Mouse (Mus musculus) spleen, postnatal 36 days (tissue): ENCODE results near the gene Clic1.

Source experiments
- DNase-seq, 2 experiments: peaks; one replicate each; pipeline ENCODE4 v3.0.0; 2022; ENCODE audit warnings: low spot score in 2 of 2, mixed read lengths in 1 of 2

Clic1 gene

DNA sequence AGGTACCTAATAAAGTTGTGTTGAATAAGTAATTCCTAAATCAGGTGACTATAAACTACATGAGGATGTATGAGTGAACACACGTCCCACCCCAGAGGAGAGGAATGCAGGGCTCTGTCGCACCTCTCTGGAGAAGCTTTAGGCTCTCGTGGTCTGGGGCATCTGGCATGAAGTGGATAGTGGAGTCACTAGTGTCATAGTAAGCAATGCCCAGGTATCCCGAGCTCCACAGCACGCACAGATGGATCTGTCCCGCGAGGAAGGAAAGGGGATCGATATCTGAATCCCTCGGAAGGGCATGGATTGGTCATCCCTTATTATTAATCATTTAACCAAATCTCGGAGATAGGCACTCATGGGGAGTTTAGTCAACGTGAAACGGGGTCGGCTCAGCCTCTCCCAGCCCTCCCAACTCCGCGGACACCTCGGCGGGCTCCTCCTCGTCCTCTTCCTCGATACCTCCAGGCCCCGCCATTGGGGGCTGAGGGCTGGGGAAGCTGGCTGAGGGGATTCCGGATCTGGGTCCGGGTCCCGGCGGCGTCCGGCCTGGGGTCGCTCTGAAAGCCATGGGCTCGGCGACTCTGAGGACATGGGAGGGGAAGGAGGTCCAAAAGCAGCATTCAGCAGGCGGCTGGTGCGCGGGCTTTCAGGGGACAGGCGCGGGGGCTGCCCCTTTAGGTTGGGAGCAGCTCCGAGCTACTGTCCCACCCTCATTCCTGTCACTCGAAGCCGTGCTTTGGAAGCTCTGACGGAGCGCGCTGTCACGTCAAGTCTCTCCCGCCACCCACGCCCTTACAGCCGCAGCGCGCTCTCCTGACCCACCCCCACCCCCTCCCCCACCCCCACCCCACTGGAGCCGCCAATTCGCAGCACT, 3.7 kb upstream of the Clic1 start:
- DNase-seq: no peak

DNA sequence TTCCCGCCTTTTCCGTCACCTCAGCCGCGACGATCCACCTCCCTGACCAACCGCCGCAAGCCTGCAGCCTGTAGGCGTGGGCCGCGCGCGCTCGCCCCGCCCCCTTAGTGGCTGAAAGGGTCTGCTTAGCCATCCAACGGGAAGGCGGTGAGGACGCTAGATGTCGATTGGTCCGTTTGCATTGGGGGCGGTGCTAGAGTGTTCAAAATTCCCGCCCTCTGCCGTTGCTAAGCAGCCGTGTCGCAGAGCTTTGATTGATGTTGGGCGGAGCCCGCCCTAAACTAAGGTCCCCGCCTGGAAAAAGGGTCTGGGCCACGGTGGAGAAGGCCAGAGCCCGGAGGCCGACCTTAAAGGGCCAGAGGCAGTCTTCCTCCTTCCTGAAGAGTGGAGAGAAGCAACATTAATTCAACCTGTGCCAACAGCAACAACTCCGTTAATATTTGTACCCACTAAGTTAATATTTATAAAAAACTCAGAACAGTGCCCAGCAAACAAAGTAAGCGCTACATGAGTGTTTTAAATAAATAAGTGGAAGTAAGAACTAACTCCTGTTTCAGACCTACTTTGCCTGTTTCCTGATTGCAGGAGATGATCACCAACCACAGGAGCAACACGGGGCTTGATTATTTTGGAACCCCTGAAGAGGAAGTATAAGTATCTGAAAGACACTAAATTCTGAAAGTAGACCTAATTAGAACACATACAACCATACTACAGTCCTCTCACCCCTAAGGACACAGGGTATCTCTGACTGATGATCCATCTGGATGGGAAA, 2.9 kb upstream of the Clic1 start, which contains the start of gene Msh5:
Gene Msh5, minus strand, starts transcription at position 65 of the 775 bp plus-strand sequence.
- DNase-seq: peak; percentile 96 to 97

DNA sequence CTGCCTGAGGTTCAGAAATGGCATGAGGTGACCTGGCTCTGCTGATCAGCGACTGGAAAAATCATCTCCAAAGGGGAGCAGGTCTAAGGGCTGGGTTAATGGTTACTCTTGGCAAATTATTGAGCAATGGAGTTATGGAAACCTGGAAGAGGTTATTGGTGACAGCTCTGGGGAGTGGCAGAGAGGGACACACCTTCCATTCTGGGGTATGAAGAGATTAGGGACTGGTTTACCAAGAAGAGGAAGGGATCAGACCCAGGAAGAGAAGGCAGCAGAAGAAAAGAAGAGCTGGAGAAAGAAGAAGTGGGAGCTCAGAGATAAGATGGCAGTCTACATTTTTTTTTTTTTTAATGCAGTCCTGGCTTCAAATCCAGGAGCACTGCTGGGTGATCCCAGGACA, 2.1 kb upstream of the Clic1 start:
- no peak for DNase-seq

DNA sequence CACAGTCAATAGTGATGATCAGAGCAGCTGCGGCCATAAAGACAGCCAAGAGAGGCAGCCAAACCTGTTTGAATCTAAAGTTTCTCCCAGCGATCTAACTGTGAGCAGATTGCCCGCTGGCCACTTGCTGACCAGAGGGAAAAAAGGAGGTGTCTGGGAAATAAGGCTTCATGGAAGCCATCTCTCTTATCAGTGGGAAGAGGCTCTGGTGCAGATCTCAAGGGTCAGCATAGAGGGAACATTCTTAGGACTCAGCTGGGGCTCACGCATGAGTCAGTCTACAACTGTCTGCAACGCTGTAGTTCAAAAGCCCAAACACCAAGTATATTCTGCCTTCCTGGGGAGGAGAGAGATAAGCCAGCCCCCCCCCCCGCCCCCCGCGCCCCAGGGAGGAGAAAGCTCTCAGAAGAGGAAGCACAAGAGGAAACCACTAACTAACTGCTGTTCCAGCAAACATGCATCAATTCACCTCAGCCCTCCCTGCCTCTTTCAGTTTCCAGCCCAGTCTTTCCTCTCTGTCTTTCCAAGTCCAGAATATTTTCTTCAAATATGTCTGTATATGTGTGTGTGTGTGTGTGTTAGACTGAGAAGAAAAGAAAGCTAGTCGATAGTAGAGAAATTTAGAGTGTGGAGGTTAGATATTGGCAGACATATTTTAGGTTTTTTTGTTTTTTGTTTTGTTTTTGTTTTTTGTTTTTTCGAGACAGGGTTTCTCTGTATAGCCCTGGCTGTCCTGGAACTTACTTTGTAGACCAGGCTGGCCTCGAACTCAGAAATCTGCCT, 1.4 kb upstream of the Clic1 start:
- DNase-seq: peak; percentile 72 to 78

DNA sequence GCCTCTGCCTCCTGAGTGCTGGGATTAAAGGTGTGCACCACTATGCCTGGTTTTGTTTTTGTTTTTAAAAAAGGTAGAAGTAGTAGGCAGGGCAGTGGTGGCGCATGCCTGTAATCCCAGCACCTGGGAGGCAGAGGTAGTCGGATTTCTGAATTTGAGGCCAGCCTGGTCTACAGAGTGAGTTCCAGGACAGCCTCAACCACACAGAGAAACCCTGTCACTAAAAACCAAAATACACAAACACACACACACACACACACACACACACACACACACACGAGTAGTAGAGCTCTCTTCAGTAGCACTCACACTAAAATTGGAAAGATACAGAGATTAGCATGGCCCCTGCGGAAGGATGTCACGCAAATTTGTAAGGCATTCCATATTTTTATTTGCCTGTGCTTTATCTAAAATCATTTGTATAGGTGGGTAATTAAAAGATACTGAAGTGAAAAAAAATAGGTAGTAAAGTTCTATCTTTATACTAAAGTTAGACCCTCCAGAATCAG, 780 bp upstream of the Clic1 start:
- DNase-seq: no peak

DNA sequence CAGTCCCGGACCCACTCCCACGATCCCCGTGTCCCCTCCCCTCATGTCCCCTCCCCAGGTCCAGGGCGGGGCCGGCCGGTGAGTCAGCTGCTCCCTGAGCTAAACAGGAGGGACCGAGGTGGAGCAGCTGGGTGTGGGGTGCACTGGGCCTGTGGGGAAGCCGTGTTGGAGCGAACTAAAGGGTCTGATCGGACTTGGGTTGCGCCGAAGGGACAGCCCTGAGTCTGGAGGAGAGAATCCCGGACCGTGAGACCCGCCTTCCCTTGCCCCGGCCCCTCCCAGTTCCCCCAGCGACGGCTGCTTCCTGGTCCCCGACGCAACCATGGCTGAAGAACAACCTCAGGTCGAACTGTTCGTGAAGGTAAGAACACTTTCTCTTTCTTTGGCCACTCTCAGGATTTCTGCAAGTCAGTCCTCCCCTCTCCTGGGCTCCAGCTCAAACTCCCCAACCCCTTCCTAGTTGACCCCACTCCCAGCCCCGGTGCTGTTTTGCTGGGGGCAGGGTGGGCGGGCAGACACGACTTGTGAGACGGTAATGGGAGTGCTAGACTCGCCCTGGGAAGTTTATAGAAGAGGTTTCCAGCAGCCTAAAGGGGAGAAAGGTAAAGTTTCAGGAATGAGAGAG, 472 bp downstream of the Clic1 start:
- DNase-seq: peak; percentile 84 to 86

DNA sequence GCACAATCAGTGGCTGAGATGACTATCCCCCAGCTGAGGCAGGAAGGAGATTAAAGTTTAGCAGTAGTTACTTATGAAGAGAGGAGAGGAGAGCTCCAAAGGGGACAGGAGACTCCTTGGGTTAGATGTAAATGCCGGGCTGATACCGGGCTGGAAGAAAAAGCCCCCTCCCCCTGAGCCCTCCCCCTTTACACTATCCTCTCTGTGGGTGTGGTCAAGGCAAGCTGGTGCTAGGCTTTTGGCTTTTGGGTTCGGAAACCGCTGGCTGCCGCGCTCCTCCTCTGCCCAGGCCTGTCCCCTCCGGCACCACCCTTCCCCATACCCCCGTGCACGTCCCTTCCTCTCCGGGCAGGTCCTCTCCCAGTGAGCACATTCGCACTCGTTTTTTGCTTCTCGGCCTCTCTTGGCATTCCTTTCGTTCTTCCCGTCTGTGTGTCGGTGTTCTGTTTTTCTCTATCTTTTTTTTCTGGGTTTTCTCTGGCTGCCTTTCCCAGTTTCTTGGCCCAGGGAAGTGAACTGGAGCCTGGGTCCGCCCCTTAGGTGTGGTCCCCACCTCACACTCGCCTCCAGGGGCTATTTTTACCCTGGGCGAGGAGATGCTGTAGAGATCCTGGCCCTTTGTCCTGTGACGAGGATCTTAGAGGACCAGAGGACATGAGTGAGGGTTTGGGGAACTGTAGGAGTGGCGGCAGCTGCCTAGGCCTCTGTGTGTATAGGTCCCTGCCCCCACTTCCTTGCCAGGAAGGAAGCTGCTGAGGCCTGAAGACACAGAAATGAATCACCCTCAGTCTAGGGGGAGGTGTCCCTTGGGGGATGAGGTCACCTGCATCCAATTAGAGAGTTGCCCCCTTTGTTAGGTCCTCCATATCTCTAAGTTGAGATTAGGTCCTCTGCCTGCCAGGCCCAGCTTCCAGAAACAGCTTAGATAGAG, 1.7 kb downstream of the Clic1 start:
- DNase-seq: peak; percentile 88 to 90

DNA sequence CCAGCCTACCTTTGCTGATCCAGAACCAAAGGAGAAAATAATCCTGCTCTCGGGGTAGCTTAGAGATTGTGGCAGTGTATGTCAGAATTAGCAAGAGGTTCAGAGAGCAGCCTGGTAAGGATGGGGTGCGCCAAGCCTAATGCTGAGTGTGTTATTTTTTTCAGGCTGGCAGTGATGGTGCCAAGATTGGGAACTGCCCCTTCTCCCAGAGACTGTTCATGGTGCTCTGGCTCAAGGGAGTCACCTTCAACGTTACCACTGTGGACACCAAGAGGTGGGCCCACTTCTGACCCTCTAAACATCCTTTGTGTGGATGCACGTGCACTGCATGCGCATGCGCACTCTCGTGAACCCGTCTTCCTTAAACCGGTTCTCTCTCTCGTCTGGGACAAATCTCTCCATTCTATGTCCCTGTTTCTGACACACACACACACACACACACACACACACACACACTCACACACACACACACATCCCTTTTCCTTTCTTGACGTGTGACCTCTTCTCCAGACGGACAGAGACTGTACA, 2.6 kb downstream of the Clic1 start:
- no peak for DNase-seq

DNA sequence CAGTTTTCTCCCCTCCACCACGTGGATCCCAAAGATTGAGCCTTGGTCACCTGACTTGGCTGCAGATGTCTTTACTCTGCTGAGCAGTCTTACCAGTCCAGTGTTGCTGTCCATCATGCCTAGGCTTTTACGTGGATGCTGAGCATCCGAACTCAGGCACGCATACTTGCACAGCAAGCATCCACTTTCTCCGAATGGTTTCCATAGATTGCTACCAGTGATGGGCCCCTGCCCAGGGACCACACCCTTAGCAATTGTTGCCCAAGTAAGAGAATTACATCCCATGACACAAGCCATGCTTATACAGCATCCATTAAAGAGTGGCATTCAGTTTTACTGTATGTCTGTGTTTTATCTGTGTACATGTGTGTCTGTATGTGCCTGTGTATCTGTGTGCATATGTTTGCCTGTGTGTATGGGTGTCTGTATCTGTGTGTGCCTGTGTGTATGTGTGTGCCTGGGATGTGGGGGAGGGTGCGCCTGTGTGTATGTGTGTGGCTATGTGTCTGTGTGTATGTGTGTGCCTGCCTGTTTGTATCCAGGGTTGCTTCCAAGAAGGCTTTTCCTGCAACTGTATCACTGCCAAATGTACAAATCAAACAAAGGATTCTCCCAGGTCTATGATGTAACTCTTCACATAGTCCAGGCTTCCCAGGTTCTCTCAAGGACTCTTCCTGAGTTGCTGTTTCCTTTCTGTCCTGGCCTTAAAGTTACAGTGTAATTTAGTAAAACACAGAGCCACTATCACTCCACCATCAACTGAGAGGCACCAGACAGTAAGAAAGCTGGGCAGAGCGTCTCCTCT, 6.1 kb downstream of the Clic1 start:
- no peak for DNase-seq

DNA sequence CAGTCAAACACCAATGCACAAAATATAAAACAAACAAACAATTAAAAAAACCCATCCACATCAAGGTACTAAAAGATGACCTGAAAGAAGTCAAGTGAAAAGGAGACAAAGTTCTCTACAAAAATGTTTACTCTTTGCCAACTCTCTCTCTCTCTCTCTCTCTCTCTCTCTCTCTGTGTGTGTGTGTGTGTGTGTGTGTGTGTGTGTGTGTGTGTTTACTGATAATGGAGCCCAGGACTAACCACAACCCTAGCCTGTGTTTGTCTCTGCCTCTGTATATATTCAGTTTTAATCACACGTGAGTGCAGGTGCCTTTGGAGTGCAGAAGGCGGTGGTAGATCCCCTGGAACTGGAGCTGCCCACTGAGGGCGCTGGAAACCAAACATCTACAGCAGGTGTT, 7.3 kb downstream of the Clic1 start:
- no peak for DNase-seq

DNA sequence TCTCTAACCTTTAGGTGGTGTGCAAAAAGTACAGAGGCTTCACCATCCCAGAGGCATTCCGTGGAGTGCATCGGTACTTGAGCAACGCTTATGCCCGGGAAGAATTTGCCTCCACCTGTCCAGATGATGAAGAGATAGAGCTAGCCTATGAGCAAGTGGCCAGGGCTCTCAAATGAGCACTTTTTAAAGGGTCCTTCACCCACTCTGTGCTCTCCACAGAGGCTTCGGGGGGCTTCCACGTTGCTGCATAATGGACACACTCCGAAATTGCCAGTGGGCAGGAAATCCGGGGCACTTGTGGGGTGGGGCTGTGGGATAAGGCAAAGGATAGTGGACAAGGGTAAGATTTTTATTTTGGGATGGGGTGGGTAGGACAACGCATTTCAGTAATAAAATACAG, 8.6 kb downstream of the Clic1 start:
- no peak for DNase-seq

DNA sequence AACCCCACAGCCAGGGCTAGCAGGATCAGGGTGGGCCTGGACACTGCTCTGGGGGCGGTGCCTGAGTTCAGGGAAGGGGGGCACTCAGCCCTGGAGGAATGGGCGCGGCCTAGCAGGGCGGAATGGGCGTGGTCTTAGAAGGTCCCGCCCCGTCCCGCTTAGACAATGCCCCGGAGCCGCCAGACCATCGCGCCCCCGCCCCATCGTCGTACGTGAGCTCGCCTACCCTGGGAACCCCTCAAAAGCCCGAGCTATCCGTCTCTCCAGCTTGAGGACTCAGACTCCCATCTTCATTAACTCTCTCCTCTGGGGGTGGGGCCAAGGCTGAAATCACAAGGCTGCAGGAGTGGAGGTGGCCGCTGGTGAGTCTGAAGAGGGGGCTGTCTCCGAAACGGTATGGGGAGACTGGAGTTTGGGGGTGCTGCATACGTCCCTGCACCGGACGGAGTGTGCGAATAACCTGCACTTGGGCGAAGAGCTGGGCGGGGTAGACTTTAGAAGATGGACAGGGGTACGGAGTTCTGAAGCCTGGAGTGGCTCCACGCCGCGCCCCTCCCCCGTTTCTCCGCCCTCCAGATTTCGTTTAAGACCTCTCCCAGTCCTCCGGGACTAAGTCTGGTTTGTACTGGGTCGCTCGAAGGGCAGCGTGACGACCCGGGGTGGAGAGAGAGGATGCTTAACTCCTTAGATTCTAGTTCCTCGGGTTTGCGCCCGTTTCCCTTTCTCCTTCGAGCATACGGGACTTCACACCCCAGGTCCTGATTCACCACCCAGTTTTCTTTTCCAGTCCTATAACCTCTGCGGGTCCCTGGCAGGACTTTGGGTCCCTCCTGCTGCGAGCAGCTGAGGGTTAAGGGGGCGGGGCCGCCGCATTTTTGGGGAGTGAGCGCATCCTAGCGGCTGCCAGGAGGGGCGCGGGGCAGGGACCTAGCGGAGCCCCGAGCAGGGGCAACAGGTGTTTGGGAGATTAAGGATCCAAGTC, 9.4 kb downstream of the Clic1 start, which contains the start of gene Ddah2:
Gene Ddah2, plus strand, starts transcription at position 125 of the 982 bp plus-strand sequence.
- peak; percentile 78 to 81 for DNase-seq

DNA sequence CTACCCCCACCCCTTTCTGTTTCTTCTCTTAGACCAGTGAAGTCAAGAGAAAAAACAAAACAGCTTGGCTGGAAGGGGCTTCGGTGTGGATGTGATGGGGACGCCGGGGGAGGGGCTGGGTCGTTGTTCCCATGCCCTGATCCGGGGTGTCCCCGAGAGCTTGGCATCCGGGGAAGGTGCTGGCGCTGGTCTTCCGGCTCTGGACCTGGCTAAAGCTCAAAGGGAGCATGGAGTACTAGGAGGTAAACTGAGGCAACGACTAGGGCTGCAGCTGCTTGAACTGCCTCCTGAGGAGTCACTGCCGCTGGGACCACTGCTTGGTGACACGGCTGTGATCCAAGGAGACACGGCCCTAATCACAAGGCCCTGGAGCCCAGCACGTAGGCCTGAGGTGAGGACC, 10.3 kb downstream of the Clic1 start:
- DNase-seq: no peak

DNA sequence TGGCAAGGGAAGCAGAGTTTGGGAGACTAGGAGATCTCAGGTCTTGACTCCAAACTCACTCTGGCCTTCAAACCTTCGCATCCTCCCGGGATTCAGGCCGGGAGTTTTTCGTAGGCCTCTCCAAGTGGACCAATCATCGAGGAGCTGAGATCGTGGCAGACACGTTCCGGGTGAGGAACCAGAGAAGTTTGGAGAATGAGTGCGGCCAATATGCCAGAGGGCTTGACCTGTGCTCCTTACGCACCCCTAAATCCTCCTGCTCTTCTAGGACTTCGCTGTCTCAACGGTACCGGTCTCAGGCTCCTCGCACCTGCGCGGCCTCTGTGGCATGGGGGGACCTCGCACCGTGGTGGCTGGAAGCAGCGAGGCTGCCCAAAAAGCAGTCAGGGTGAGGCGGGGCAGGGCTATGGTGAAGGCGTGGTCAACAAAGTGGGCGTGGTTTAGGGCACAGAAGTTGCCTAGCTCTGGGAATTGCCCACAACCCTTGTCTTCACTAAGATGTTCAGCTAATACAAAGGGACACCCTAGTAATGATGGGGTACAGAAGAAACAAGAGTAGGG, 11.1 kb downstream of the Clic1 start:
- no peak for DNase-seq

DNA sequence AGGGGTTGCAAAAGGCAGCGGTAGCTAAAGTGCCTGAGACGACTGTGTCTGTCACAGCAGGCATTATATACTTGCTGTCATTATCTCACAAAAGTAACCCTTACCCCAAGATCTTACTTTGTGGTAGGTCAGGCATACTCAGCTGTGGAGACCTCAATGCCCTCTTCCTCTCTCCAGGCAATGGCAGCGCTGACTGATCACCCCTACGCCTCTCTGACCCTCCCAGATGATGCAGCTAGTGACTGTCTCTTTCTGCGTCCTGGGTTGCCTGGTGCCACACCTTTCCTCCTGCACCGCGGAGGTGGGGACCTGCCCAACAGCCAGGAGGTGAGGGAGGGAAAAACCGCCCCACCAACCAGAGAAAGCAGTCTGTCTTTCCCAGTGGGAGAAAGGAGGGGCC, 11.5 kb downstream of the Clic1 start:
- DNase-seq: no peak

DNA sequence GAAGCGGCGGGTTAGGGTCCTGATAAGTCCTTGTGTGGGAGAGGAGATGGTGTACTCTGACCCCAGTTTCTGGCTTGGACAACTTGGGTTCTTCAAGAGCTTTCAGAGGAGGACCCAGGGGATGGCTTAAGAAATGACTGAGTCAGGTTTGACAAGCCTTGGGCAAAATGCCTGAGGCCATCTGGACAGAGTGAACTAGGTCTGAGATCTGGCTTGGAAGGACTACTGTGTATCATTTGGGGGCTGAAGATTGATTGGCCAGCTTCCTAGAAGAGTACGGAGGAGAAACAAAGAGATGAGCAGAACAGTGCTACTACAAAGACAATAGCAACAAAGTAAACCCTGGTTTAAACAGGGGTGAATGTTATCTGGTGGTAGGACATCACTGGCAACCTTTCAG, 13.7 kb downstream of the Clic1 start:
- DNase-seq: no peak

DNA sequence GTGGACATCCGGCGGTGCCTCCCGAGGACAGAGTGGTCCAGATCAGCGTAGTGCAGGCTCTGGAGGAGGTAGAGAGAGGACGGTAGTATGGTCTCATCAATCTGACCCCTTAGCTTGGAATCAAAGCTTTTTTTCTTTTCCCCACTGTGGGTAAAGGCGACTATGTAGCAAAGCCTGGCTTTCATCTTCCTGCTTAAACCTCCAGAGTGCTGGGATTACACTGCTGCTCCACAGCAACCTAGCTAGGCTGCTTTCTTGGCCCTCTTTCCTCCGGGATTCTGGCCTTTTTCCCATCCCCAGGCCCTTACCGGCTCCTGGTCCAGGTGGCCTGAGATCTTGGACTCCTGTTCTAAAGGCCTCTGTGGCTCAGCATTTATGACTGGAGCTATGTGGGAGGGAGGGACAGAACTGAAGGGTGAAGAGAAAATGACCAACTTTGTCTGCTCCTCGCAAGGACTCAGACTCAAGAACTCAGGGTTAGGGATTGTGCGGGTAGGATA, 14.7 kb downstream of the Clic1 start:
- no peak for DNase-seq
